Mouse (Mus musculus) intestine, embryonic 15.5 days (tissue): ENCODE results near the gene Slc24a4. TPM values are rescaled to one million over a fixed set of nuclear protein-coding genes. Genes with fewer than 3 reads are reported as not detected.
"Not testable (repeated sequence)": the region's sequence is repeated elsewhere in the genome, so short reads cannot be mapped to it uniquely, and the experiment has no call there.

Experiments used
- ATAC-seq: fragments of 200-750 bp; cut with Nextera tagmentation; 2 replicates; pipeline ENCODE4 v1.8.0; 2017; ENCODE audit warnings: moderate TSS enrichment, moderate library complexity
- H3K27ac ChIP-seq: fragments of 300-500 bp; sonication (generic); 2 replicates; pipeline ENCODE4 v1.5.1; 2015; ENCODE audit warnings: mild to moderate bottlenecking, inconsistent platforms
- H3K27me3 ChIP-seq: fragments of 300-500 bp; sonication (generic); replicated peaks from 2 replicates; pipeline ENCODE4 v1.6.1; 2015; ENCODE audit warnings: inconsistent platforms
- H3K36me3 ChIP-seq: fragments of 300-500 bp; sonication (generic); 2 replicates; pipeline ENCODE4 v1.6.1; 2015; ENCODE audit warnings: inconsistent platforms
- H3K4me1 ChIP-seq: fragments of 300-500 bp; sonication (generic); replicated peaks from 2 replicates; pipeline ENCODE4 v1.6.1; 2015; ENCODE audit warnings: inconsistent platforms
- H3K4me2 ChIP-seq: fragments of 300-500 bp; sonication (generic); replicated peaks from 2 replicates; pipeline ENCODE4 v1.6.1; 2015; ENCODE audit warnings: mild to moderate bottlenecking, inconsistent platforms
- H3K4me3 ChIP-seq: fragments of 300-500 bp; sonication (generic); replicated peaks from 2 replicates; pipeline ENCODE4 v1.5.1; 2015; ENCODE audit warnings: inconsistent platforms
- H3K9ac ChIP-seq: fragments of 300-500 bp; sonication (generic); 2 replicates; pipeline ENCODE4 v1.6.1; 2015; ENCODE audit warnings: inconsistent platforms
- H3K9me3 ChIP-seq: fragments of 300-500 bp; sonication (generic); 2 replicates; pipeline ENCODE4 v1.6.1; 2016; ENCODE audit warnings: inconsistent platforms
- WGBS: fragments of 180-500 bp; shearing (Covaris S2); methylation state at CpG from one replicate; pipeline ENCODE4 v1.1.7; 2015; 5-methylcytosine and 5-hydroxymethylcytosine counted together
- polyA plus RNA-seq: library from polyadenylated mRNA; unstranded; fragments of >200 nt; fragmentation: Nextera tagmentation; extraction: Ambion mirVana; gene quantifications from 2 replicates; pipeline ENCODE4 v1.2.1, GENCODE M21; 2015

The Slc24a4 gene
- polyA plus RNA-seq, 1 experiment from 2014 or later = 0.93 TPM

GRCm38 (mm10) chr12:102173345-102173744 lies 44.8 kb downstream of the Slc24a4 start:
- ATAC-seq = no peak
- Histone ChIP-seq H3K27me3 (no peaks in the 10 kb centered on the region), H3K4me3 (no peak overlapping the region), H3K4me1 (no peaks in the 10 kb centered on the region), H3K36me3 (no peaks in the 10 kb centered on the region), H3K4me2 (no peak overlapping the region), H3K27ac (no peak overlapping the region), H3K9ac (no peak overlapping the region), H3K9me3 (no peaks in the 10 kb centered on the region)
- 89% methylated on average over 5 of the region's 5 CpGs for WGBS

GRCm38 (mm10) chr12:102180371-102181074 lies 52.0 kb downstream of the Slc24a4 start:
- no peak for ATAC-seq
- H3K4me1 ChIP-seq = no peaks in the 10 kb centered on the region
- 68% methylated on average over 18 of the region's 18 CpGs for WGBS
- H3K9ac ChIP-seq = no peak overlapping the region
- H3K27me3 ChIP-seq = no peaks in the 10 kb centered on the region
- H3K27ac ChIP-seq = no peak overlapping the region
- H3K4me2 ChIP-seq = no peak overlapping the region
- H3K36me3 ChIP-seq = no peaks in the 10 kb centered on the region
- no peak overlapping the region for H3K4me3 ChIP-seq
- no peaks in the 10 kb centered on the region for H3K9me3 ChIP-seq

GRCm38 (mm10) chr12:102181799-102182357 lies 53.3 kb downstream of the Slc24a4 start:
- no peak overlapping the region for H3K27ac ChIP-seq
- H3K9ac ChIP-seq = no peak overlapping the region
- no peak for ATAC-seq
- H3K4me1 ChIP-seq = no peaks in the 10 kb centered on the region
- no peaks in the 10 kb centered on the region for H3K36me3 ChIP-seq
- no peaks in the 10 kb centered on the region for H3K27me3 ChIP-seq
- H3K4me3 ChIP-seq = no peak overlapping the region
- no peaks in the 10 kb centered on the region for H3K9me3 ChIP-seq
- WGBS = 47% methylated on average over 5 of the region's 5 CpGs
- H3K4me2 ChIP-seq = no peak overlapping the region

- no peaks in the 10 kb centered on the region for H3K4me1 ChIP-seq
- H3K9ac ChIP-seq = no peak overlapping the region
- ATAC-seq = no peak
- no peak overlapping the region for H3K4me3 ChIP-seq
- WGBS = 72% methylated on average over 6 of the region's 6 CpGs
- H3K36me3 ChIP-seq = no peaks in the 10 kb centered on the region
- no peak overlapping the region for H3K4me2 ChIP-seq
- H3K27ac ChIP-seq = no peak overlapping the region
- no peaks in the 10 kb centered on the region for H3K9me3 ChIP-seq
- H3K27me3 ChIP-seq = no peaks in the 10 kb centered on the region
Observed at GRCm38 (mm10) chr12:102182621-102183020, 54.1 kb downstream of the Slc24a4 start.

GRCm38 (mm10) chr12:102183201-102183600 lies 54.7 kb downstream of the Slc24a4 start:
- no peak overlapping the region for H3K27ac ChIP-seq
- H3K4me1 ChIP-seq = no peaks in the 10 kb centered on the region
- H3K4me2 ChIP-seq = no peak overlapping the region
- H3K9ac ChIP-seq = no peak overlapping the region
- H3K9me3 ChIP-seq = no peaks in the 10 kb centered on the region
- no peaks in the 10 kb centered on the region for H3K36me3 ChIP-seq
- no peaks in the 10 kb centered on the region for H3K27me3 ChIP-seq
- ATAC-seq = no peak
- 75% methylated on average over 9 of the region's 9 CpGs for WGBS
- H3K4me3 ChIP-seq = no peak overlapping the region

- no peaks in the 10 kb centered on the region for H3K9me3 ChIP-seq
- H3K4me2 ChIP-seq = no peak overlapping the region
- H3K27me3 ChIP-seq = no peaks in the 10 kb centered on the region
- no peak for ATAC-seq
- no peaks in the 10 kb centered on the region for H3K36me3 ChIP-seq
- 86% methylated on average over 11 of the region's 11 CpGs for WGBS
- no peak overlapping the region for H3K4me3 ChIP-seq
- H3K4me1 ChIP-seq = no peaks in the 10 kb centered on the region
- no peak overlapping the region for H3K9ac ChIP-seq
- no peak overlapping the region for H3K27ac ChIP-seq
Observed at GRCm38 (mm10) chr12:102190820-102191219, 62.3 kb downstream of the Slc24a4 start.

- no peaks in the 10 kb centered on the region for H3K4me1 ChIP-seq
- H3K27me3 ChIP-seq = no peaks in the 10 kb centered on the region
- H3K4me3 ChIP-seq = no peak overlapping the region
- no peak overlapping the region for H3K9ac ChIP-seq
- no peak overlapping the region for H3K27ac ChIP-seq
- WGBS = 66% methylated on average over 4 of the region's 4 CpGs
- no peak overlapping the region for H3K4me2 ChIP-seq
- no peaks in the 10 kb centered on the region for H3K36me3 ChIP-seq
- ATAC-seq = no peak
- no peaks in the 10 kb centered on the region for H3K9me3 ChIP-seq
Observed at GRCm38 (mm10) chr12:102201516-102201915, 73.0 kb downstream of the Slc24a4 start.

GRCm38 (mm10) chr12:102202901-102203300 lies 74.4 kb downstream of the Slc24a4 start:
- H3K9ac ChIP-seq = no peak overlapping the region
- H3K27me3 ChIP-seq = no peaks in the 10 kb centered on the region
- H3K4me1 ChIP-seq = no peaks in the 10 kb centered on the region
- H3K4me2 ChIP-seq = no peak overlapping the region
- no peaks in the 10 kb centered on the region for H3K36me3 ChIP-seq
- H3K4me3 ChIP-seq = no peak overlapping the region
- ATAC-seq = no peak
- no peaks in the 10 kb centered on the region for H3K9me3 ChIP-seq
- no peak overlapping the region for H3K27ac ChIP-seq
- WGBS = 48% methylated on average over 9 of the region's 9 CpGs

GRCm38 (mm10) chr12:102206471-102206870 lies 77.9 kb downstream of the Slc24a4 start:
- Histone ChIP-seq H3K27me3 (no peaks in the 10 kb centered on the region), H3K9ac (no peak overlapping the region), H3K4me3 (no peak overlapping the region), H3K4me1 (no peaks in the 10 kb centered on the region), H3K4me2 (no peak overlapping the region), H3K9me3 (no peaks in the 10 kb centered on the region), H3K36me3 (no peaks in the 10 kb centered on the region), H3K27ac (no peak overlapping the region)
- WGBS = 74% methylated on average over 1 of the region's 1 CpGs
- ATAC-seq = no peak

GRCm38 (mm10) chr12:102207245-102207644 lies 78.7 kb downstream of the Slc24a4 start:
- WGBS = 88% methylated on average over 7 of the region's 7 CpGs
- no peak overlapping the region for H3K4me2 ChIP-seq
- H3K27ac ChIP-seq = no peak overlapping the region
- H3K9me3 ChIP-seq = no peaks in the 10 kb centered on the region
- no peaks in the 10 kb centered on the region for H3K36me3 ChIP-seq
- no peak overlapping the region for H3K9ac ChIP-seq
- no peak overlapping the region for H3K4me3 ChIP-seq
- no peaks in the 10 kb centered on the region for H3K4me1 ChIP-seq
- H3K27me3 ChIP-seq = no peaks in the 10 kb centered on the region
- ATAC-seq = no peak

- ATAC-seq = no peak
- 76% methylated on average over 2 of the region's 2 CpGs for WGBS
Observed at GRCm38 (mm10) chr12:102210801-102211200, 82.3 kb downstream of the Slc24a4 start.

GRCm38 (mm10) chr12:102223404-102223803 lies 94.9 kb downstream of the Slc24a4 start:
- ATAC-seq = no peak
- 94% methylated on average over 6 of the region's 6 CpGs for WGBS
- no peaks in the 10 kb centered on the region for H3K27me3 ChIP-seq
- H3K27ac ChIP-seq = no peak overlapping the region
- H3K9ac ChIP-seq = no peak overlapping the region
- no peak overlapping the region for H3K4me2 ChIP-seq
- H3K36me3 ChIP-seq = no peaks in the 10 kb centered on the region
- H3K4me1 ChIP-seq = no peaks in the 10 kb centered on the region
- H3K4me3 ChIP-seq = no peak overlapping the region
- no peaks in the 10 kb centered on the region for H3K9me3 ChIP-seq

More at GRCm38 (mm10) chr12:102210801-102211200, 82.3 kb downstream of the Slc24a4 start:
- no peak overlapping the region for H3K9ac ChIP-seq
- H3K4me1 ChIP-seq = no peaks in the 10 kb centered on the region
- H3K4me2 ChIP-seq = no peak overlapping the region
- H3K4me3 ChIP-seq = no peak overlapping the region
- no peak overlapping the region for H3K27ac ChIP-seq
- no peaks in the 10 kb centered on the region for H3K9me3 ChIP-seq
- H3K36me3 ChIP-seq = no peaks in the 10 kb centered on the region
- H3K27me3 ChIP-seq = no peaks in the 10 kb centered on the region

- not testable (repeated sequence) for H3K4me2 ChIP-seq, ATAC-seq, H3K4me3 ChIP-seq, H3K4me1 ChIP-seq, H3K36me3 ChIP-seq, H3K9me3 ChIP-seq, H3K9ac ChIP-seq, H3K27me3 ChIP-seq, H3K27ac ChIP-seq
- 89% methylated on average over 2 of the region's 2 CpGs for WGBS
Observed at GRCm38 (mm10) chr12:102224112-102224511, 95.6 kb downstream of the Slc24a4 start.
